Mouse (Mus musculus): ENCODE measurements at regions not wholly inside any gene's neighbourhood (a gene's known extent, or its start where the extent isn't known, plus 50 kb on each side); places are given as distances from the start of the nearest gene placed in this dataset.

GRCm38 (mm10) chr14:93972858-93973257, 82.4 kb upstream of the Pcdh9 start:
- 90% methylated on average over 4 of the region's 4 CpGs for WGBS
- Histone ChIP-seq H3K27me3 (no peaks in the 10 kb centered on the region), H3K36me3 (no peaks in the 10 kb centered on the region), H3K9ac (replicated peaks) (no peak overlapping the region), H3K9me3 (no peaks in the 10 kb centered on the region), H3K4me3 (replicated peaks) (no peak overlapping the region), H3K4me2 (replicated peaks) (no peak overlapping the region), H3K4me1 (replicated peaks) (no peaks in the 10 kb centered on the region), H3K27ac (no peak overlapping the region)
- no peak for ATAC-seq

GRCm38 (mm10) chr14:93972174-93972837, 81.8 kb upstream of the Pcdh9 start:
- Histone ChIP-seq H3K27ac (no peak overlapping the region), H3K4me3 (replicated peaks) (no peak overlapping the region), H3K36me3 (no peaks in the 10 kb centered on the region), H3K9me3 (no peaks in the 10 kb centered on the region), H3K9ac (replicated peaks) (no peak overlapping the region), H3K4me1 (replicated peaks) (no peaks in the 10 kb centered on the region), H3K4me2 (replicated peaks) (no peak overlapping the region), H3K27me3 (no peaks in the 10 kb centered on the region)
- no peak for ATAC-seq
- WGBS: 87% methylated on average over 3 of the region's 3 CpGs

- no peaks in the 10 kb centered on the region for H3K36me3 ChIP-seq
- H3K9me3 ChIP-seq: no peaks in the 10 kb centered on the region
- H3K4me2 ChIP-seq (replicated peaks): no peak overlapping the region
- peaks cover 5% of the 10 kb centered on the region; the same call in 1 of the 2 replicates for H3K4me1 ChIP-seq (replicated peaks)
- H3K4me3 ChIP-seq (replicated peaks): no peak overlapping the region
- H3K27ac ChIP-seq: no peak overlapping the region
- ATAC-seq: no peak
- no peak overlapping the region for H3K9ac ChIP-seq (replicated peaks)
- H3K27me3 ChIP-seq: no peaks in the 10 kb centered on the region
- WGBS: 70% methylated on average over 2 of the region's 2 CpGs
Measured at GRCm38 (mm10) chr14:93966933-93967332, 76.5 kb upstream of the Pcdh9 start.

GRCm38 (mm10) chr14:93962677-93963049, 72.2 kb upstream of the Pcdh9 start:
- WGBS: 59% methylated on average over 2 of the region's 2 CpGs
- H3K4me2 ChIP-seq (replicated peaks): no peak overlapping the region
- H3K9me3 ChIP-seq: no peaks in the 10 kb centered on the region
- peaks cover 8% of the 10 kb centered on the region; the same call in 1 of the 2 replicates for H3K4me1 ChIP-seq (replicated peaks)
- H3K27ac ChIP-seq: peak overlapping the region; percentile 11; the same call in 1 of the 2 replicates
- H3K36me3 ChIP-seq: no peaks in the 10 kb centered on the region
- no peaks in the 10 kb centered on the region for H3K27me3 ChIP-seq
- ATAC-seq: peak; percentile 74
- H3K4me3 ChIP-seq (replicated peaks): no peak overlapping the region
- H3K9ac ChIP-seq (replicated peaks): no peak overlapping the region

- Histone ChIP-seq H3K27ac (peak overlapping the region; percentile 11; the same call in 1 of the 2 replicates), H3K9ac (replicated peaks) (no peak overlapping the region), H3K4me1 (replicated peaks) (peaks cover 8% of the 10 kb centered on the region; the same call in 1 of the 2 replicates), H3K36me3 (no peaks in the 10 kb centered on the region), H3K4me3 (replicated peaks) (no peak overlapping the region), H3K4me2 (replicated peaks) (no peak overlapping the region), H3K27me3 (no peaks in the 10 kb centered on the region), H3K9me3 (no peaks in the 10 kb centered on the region)
- ATAC-seq: peak; percentile 82
Measured at GRCm38 (mm10) chr14:93961963-93962676, 71.6 kb upstream of the Pcdh9 start.

Measured in midbrain, embryonic 13.5 days (tissue).